Mouse (Mus musculus) ES-Bruce4 (cell line): ENCODE data around the gene Slc45a3.

Experiments
- CTCF ChIP-seq: IDR thresholded peaks from one replicate; pipeline ENCODE4 v1.8.1; 2011; ENCODE audit warnings: low read depth, low read length
- EP300 ChIP-seq: IDR thresholded peaks from 2 replicates; pipeline ENCODE4 v1.6.1; 2011; ENCODE audit warnings: low read depth, low read length; ENCODE audit not compliant: insufficient read depth

GRCm38 (mm10) chr1:131968556-131968955, 5.8 kb downstream of the Slc45a3 start:
- no peak for TF ChIP-seq CTCF
- TF ChIP-seq EP300: no peak
